Mouse (Mus musculus): ENCODE measurements at regions not wholly inside any gene's neighbourhood (a gene's known extent, or its start where the extent isn't known, plus 50 kb on each side); places are given as distances from the start of the nearest gene placed in this dataset.

DNA sequence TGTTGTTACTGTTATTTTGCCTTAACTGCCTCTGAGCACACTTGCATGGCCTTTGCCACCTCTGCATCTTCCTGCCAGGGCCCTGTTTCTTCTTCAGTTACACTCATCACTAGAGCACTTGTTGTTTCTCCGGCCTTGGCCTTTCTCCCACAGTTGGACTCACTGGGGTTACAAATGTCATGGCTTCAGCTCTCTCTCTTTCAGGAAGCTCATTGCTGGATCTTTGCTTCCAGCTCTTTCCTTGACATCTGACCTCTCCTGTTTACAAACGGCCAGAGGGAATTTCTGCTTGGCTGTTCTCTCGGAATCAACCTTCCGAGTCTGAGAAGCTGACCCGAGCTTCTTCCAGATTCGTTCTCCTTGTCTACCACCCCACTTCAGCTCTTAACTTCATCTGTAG, 146.6 kb upstream of the Adamts3 start:
- TF ChIP-seq CTCF (IDR thresholded peaks at IDR 0.05; ENCODE audit: insufficient read depth, low read depth, low read length) (no peak), POLR2A (IDR thresholded peaks at IDR 0.05; ENCODE audit: insufficient read depth, low read depth, low read length) (no peak)
